Mouse (Mus musculus): ENCODE measurements at regions not wholly inside any gene's neighbourhood (a gene's known extent, or its start where the extent isn't known, plus 50 kb on each side); places are given as distances from the start of the nearest gene placed in this dataset.

- Histone ChIP-seq H3K4me1 (ENCODE audit: control insufficient read depth, insufficient read depth, low read length) (no peaks in the 10 kb centered on the region), H3K27me3 (ENCODE audit: control insufficient read depth, insufficient read depth, low read length) (no peaks in the 10 kb centered on the region), H3K27ac (ENCODE audit: insufficient read depth, low read length) (no peak overlapping the region), H3K4me3 (replicated peaks; ENCODE audit: insufficient read depth, low read depth, low read length) (no peak overlapping the region)
- WGBS: 81% methylated on average over 12 of the region's 12 CpGs
- no peak for DNase-seq
- TF ChIP-seq POLR2A (IDR thresholded peaks at IDR 0.05; ENCODE audit: borderline replicate concordance, insufficient read depth, low read length): no peak
- no peak for TF ChIP-seq CTCF (IDR thresholded peaks at IDR 0.05; ENCODE audit: borderline replicate concordance, insufficient read depth, low read depth, low read length)
Observed at GRCm38 (mm10) chr19:21045565-21045964, 91.6 kb upstream of the Tmc1 start.

DNA sequence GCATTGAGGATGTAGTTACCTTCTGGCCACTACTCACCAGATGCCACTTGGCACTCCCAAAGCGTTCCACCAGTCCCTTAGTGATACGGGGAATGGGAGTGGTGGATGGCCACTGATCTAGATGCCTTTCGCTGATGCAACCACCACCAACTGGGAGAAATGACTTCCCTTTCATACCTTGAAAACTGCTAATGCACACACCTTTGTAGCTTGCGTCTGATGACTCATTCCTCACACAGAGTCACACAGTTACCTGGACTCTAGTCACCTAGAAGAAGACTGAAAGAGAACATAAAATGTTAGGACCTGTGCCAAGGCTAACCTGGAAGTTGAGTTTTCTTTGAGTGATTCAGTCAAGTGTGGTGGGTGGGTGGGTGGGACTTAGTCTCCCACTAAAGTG lies 90.0 kb upstream of the Tmc1 start:
- no peak overlapping the region for H3K27ac ChIP-seq (ENCODE audit: insufficient read depth, low read length)
- DNase-seq: no peak
- no peaks in the 10 kb centered on the region for H3K4me1 ChIP-seq (ENCODE audit: control insufficient read depth, insufficient read depth, low read length)
- WGBS: 97% methylated on average over 4 of the region's 4 CpGs
- H3K4me3 ChIP-seq (replicated peaks; ENCODE audit: insufficient read depth, low read depth, low read length): no peak overlapping the region
- no peaks in the 10 kb centered on the region for H3K27me3 ChIP-seq (ENCODE audit: control insufficient read depth, insufficient read depth, low read length)
- TF ChIP-seq POLR2A (IDR thresholded peaks at IDR 0.05; ENCODE audit: borderline replicate concordance, insufficient read depth, low read length) (no peak), CTCF (IDR thresholded peaks at IDR 0.05; ENCODE audit: borderline replicate concordance, insufficient read depth, low read depth, low read length) (no peak)

DNA sequence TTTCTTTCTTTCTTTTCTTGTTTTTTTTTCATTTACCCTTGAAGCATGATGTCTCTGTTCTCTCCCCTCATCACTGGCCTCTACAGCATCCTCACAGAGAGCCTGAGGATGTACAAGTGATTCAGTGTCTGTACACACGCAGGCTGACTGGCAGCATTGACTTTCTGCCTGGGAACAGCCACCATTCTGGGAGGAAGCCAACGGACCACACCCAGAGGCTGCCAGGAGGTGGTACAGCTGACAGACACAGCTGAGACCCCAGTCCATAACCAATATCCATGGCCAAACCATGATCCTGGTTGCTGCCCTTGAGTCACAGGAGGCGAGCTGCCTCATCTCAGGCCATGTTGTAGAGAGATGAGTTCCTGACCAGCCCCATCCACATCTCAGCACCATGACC lies 88.5 kb upstream of the Tmc1 start:
- TF ChIP-seq POLR2A (IDR thresholded peaks at IDR 0.05; ENCODE audit: borderline replicate concordance, insufficient read depth, low read length): no peak
- no peak for TF ChIP-seq CTCF (IDR thresholded peaks at IDR 0.05; ENCODE audit: borderline replicate concordance, insufficient read depth, low read depth, low read length)
- DNase-seq: no peak
- Histone ChIP-seq H3K4me3 (replicated peaks; ENCODE audit: insufficient read depth, low read depth, low read length) (no peak overlapping the region), H3K4me1 (ENCODE audit: control insufficient read depth, insufficient read depth, low read length) (peaks cover 4% of the 10 kb centered on the region; the same call in 1 of the 2 replicates), H3K27ac (ENCODE audit: insufficient read depth, low read length) (no peak overlapping the region), H3K27me3 (ENCODE audit: control insufficient read depth, insufficient read depth, low read length) (no peaks in the 10 kb centered on the region)
- WGBS: 60% methylated on average over 3 of the region's 3 CpGs

DNA sequence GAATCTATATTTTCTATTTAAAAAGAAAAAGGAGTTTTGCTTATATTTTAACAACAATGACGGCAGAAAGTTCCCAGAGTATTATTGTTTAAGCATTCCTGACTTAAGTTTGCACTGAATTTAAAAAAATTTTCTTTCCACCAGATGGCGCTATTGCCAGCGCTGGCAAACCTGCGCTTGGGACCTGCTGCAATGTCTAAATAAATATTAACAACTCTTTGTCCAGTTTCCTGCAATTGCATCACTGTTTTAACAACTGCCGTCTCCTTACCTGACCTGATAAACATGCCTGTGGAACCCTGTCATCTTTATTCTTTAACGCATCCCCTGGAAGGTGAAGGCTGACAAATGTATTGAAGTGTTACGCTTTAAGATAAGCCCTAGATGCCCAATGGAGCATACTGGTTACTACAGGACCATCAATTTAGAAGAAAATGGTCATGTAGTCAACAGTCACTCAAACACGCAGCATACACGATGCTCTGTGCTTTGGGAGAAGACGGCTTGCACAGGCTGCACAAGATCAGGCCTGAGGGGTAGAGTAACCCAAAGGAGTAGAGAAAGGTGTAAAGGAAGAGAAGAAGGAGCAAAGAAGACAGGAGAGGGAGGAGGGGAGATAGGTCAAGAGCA lies 83.6 kb upstream of the Tmc1 start:
- WGBS: 38% methylated on average over 10 of the region's 10 CpGs
- TF ChIP-seq CTCF (IDR thresholded peaks at IDR 0.05; ENCODE audit: borderline replicate concordance, insufficient read depth, low read depth, low read length) (peak; percentile 71), POLR2A (IDR thresholded peaks at IDR 0.05; ENCODE audit: borderline replicate concordance, insufficient read depth, low read length) (no peak)
- Histone ChIP-seq H3K4me1 (ENCODE audit: control insufficient read depth, insufficient read depth, low read length) (peaks cover 7% of the 10 kb centered on the region), H3K27ac (ENCODE audit: insufficient read depth, low read length) (no peak overlapping the region), H3K27me3 (ENCODE audit: control insufficient read depth, insufficient read depth, low read length) (no peaks in the 10 kb centered on the region), H3K4me3 (replicated peaks; ENCODE audit: insufficient read depth, low read depth, low read length) (no peak overlapping the region)
- DNase-seq: peak; percentile 46 to 50

GRCm38 (mm10) chr19:21036507-21037425 lies 82.8 kb upstream of the Tmc1 start:
- Histone ChIP-seq H3K27me3 (ENCODE audit: control insufficient read depth, insufficient read depth, low read length) (no peaks in the 10 kb centered on the region), H3K4me3 (replicated peaks; ENCODE audit: insufficient read depth, low read depth, low read length) (no peak overlapping the region), H3K27ac (ENCODE audit: insufficient read depth, low read length) (0 out of 2 replicates have a peak overlapping the region, but pooled peaks have one; percentile 30), H3K4me1 (ENCODE audit: control insufficient read depth, insufficient read depth, low read length) (peaks cover 7% of the 10 kb centered on the region)
- 47% methylated on average over 14 of the region's 14 CpGs for WGBS
- TF ChIP-seq POLR2A (IDR thresholded peaks at IDR 0.05; ENCODE audit: borderline replicate concordance, insufficient read depth, low read length): no peak
- no peak for TF ChIP-seq CTCF (IDR thresholded peaks at IDR 0.05; ENCODE audit: borderline replicate concordance, insufficient read depth, low read depth, low read length)
- no peak for DNase-seq

- Histone ChIP-seq H3K4me3 (replicated peaks; ENCODE audit: insufficient read depth, low read depth, low read length) (no peak overlapping the region), H3K27ac (ENCODE audit: insufficient read depth, low read length) (no peak overlapping the region), H3K4me1 (ENCODE audit: control insufficient read depth, insufficient read depth, low read length) (peaks cover 7% of the 10 kb centered on the region), H3K27me3 (ENCODE audit: control insufficient read depth, insufficient read depth, low read length) (no peaks in the 10 kb centered on the region)
- no peak for DNase-seq
- TF ChIP-seq CTCF (IDR thresholded peaks at IDR 0.05; ENCODE audit: borderline replicate concordance, insufficient read depth, low read depth, low read length): no peak
- WGBS: 93% methylated on average over 4 of the region's 4 CpGs
Observed at GRCm38 (mm10) chr19:21035505-21035904, 81.5 kb upstream of the Tmc1 start.

DNA sequence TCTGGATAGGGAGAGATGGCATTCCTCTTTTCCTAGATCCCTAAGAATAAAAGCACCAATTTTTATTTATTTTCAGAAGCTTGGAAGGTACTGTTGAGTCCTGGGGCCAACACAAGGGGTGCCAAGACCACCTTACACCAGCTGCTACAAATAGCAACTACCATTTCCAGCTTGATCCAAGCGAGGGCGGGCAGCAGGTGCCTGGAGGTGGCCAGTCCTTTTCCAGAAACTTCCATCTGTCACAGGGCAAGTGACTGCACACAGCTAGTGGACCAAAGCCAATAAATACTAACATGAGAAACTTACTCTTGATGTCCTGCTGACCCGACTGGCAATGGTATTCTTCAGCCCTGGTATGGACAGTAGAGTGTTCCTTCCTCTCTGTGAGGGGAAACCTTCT lies 80.0 kb upstream of the Tmc1 start:
- Histone ChIP-seq H3K27ac (ENCODE audit: insufficient read depth, low read length) (no peak overlapping the region), H3K27me3 (ENCODE audit: control insufficient read depth, insufficient read depth, low read length) (no peaks in the 10 kb centered on the region), H3K4me1 (ENCODE audit: control insufficient read depth, insufficient read depth, low read length) (peaks cover 7% of the 10 kb centered on the region), H3K4me3 (replicated peaks; ENCODE audit: insufficient read depth, low read depth, low read length) (no peak overlapping the region)
- peak; percentile 31 to 68 for DNase-seq
- 9% methylated on average over 3 of the region's 3 CpGs for WGBS
- TF ChIP-seq POLR2A (IDR thresholded peaks at IDR 0.05; ENCODE audit: borderline replicate concordance, insufficient read depth, low read length): no peak
- no peak for TF ChIP-seq CTCF (IDR thresholded peaks at IDR 0.05; ENCODE audit: borderline replicate concordance, insufficient read depth, low read depth, low read length)

GRCm38 (mm10) chr19:21032558-21032957 lies 78.6 kb upstream of the Tmc1 start:
- DNase-seq: no peak
- Histone ChIP-seq H3K4me1 (ENCODE audit: control insufficient read depth, insufficient read depth, low read length) (peaks cover 3% of the 10 kb centered on the region), H3K27me3 (ENCODE audit: control insufficient read depth, insufficient read depth, low read length) (no peaks in the 10 kb centered on the region), H3K27ac (ENCODE audit: insufficient read depth, low read length) (no peak overlapping the region), H3K4me3 (replicated peaks; ENCODE audit: insufficient read depth, low read depth, low read length) (no peak overlapping the region)
- TF ChIP-seq POLR2A (IDR thresholded peaks at IDR 0.05; ENCODE audit: borderline replicate concordance, insufficient read depth, low read length): no peak
- TF ChIP-seq CTCF (IDR thresholded peaks at IDR 0.05; ENCODE audit: borderline replicate concordance, insufficient read depth, low read depth, low read length): no peak
- WGBS: 98% methylated on average over 2 of the region's 2 CpGs

All from cerebellum, adult 2 months (tissue).